Mouse (Mus musculus) forebrain, embryonic 14.5 days (tissue): ENCODE results near the gene Olfr1031. TPM values are rescaled to one million over a fixed set of nuclear protein-coding genes. Genes with fewer than 3 reads are reported as not detected.
"Not testable (repeated sequence)": the region's sequence is repeated elsewhere in the genome, so short reads cannot be mapped to it uniquely, and the experiment has no call there.

Experiments
- ATAC-seq: fragments of 200-750 bp; cut with Nextera tagmentation; 2 replicates; pipeline ENCODE4 v1.8.0; 2017; ENCODE audit warnings: mild to moderate bottlenecking, moderate library complexity
- DNase-seq: peaks from one replicate; pipeline ENCODE4 v3.0.0-alpha.2; 2015; ENCODE audit warnings: low spot score
- H3K27ac ChIP-seq: fragments of 300-500 bp; sonication (generic); 2 replicates; pipeline ENCODE4 v1.5.1; 2014; ENCODE audit warnings: low read depth, mild to moderate bottlenecking, control low read depth, low read length, moderate library complexity
- H3K27me3 ChIP-seq: fragments of 300-500 bp; sonication (generic); replicated peaks from 2 replicates; pipeline ENCODE4 v1.6.1; 2014; ENCODE audit warnings: low read length, control low read depth, mixed read lengths; ENCODE audit not compliant: control insufficient read depth, insufficient read depth
- H3K36me3 ChIP-seq: fragments of 300-500 bp; sonication (generic); 2 replicates; pipeline ENCODE4 v1.6.1; 2014; ENCODE audit warnings: low read length, control low read depth; ENCODE audit not compliant: control insufficient read depth, insufficient read depth
- H3K4me1 ChIP-seq: fragments of 300-500 bp; sonication (generic); 2 replicates; pipeline ENCODE4 v1.6.1; 2014; ENCODE audit warnings: antibody characterized with exemption, low read length, control low read depth; ENCODE audit not compliant: control insufficient read depth, insufficient read depth
- H3K4me2 ChIP-seq: fragments of 300-500 bp; sonication (generic); 2 replicates; pipeline ENCODE4 v1.6.1; 2014; ENCODE audit warnings: mild to moderate bottlenecking, control low read depth, low read length
- H3K4me3 ChIP-seq: fragments of 300-500 bp; sonication (generic); 2 replicates; pipeline ENCODE4 v1.5.1; 2014; ENCODE audit warnings: low read depth, low read length, control low read depth
- H3K9ac ChIP-seq: fragments of 300-500 bp; sonication (generic); 2 replicates; pipeline ENCODE4 v1.6.1; 2014; ENCODE audit warnings: mild to moderate bottlenecking, low read length, control low read depth, moderate library complexity
- H3K9me3 ChIP-seq: fragments of 300-500 bp; sonication (generic); replicated peaks from 2 replicates; pipeline ENCODE4 v1.6.1; 2016; ENCODE audit warnings: low read length, control low read depth, mixed read lengths; ENCODE audit not compliant: control insufficient read depth
- WGBS: fragments of 180-500 bp; shearing (Covaris S2); extraction: QIAGEN DNeasy Blood & Tissue Kit; methylation state at CpG from one replicate; pipeline ENCODE4 v1.1.7; 2014; 5-methylcytosine and 5-hydroxymethylcytosine counted together
- polyA plus RNA-seq: library from polyadenylated mRNA; unstranded; fragments of >200 nt; fragmentation: Nextera tagmentation; extraction: Ambion mirVana; gene quantifications from 2 replicates; pipeline ENCODE4 v1.2.1, GENCODE M21; 2014

Olfr1031 gene
- not detected in 2 replicates for polyA plus RNA-seq

DNA sequence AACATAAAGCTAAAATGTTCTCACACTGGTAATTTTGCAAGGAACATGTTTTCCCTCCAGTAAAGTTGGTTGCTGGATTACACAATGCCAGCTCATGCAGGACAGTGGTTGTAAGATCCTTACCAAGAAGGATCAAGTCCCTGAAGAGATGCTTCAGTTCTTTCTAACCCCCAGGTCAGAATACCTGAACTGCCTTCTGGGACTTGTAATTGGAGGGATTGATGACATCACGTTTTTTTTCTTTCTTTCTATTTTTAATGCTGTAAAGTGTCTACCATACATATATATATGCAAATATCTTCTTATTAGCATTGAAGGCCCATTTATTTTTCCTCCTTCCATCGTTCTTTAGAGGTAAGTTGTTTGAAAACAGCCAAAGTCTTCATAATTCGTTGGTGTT lies at the start of gene Olfr1031:
TSS of gene Olfr1031 (plus strand) at position 301 of the 400 bp plus-strand sequence.
- no peak within 1 kb of the TSS for H3K27ac ChIP-seq
- no peak within 1 kb of the TSS for H3K4me3 ChIP-seq
- DNase-seq: no peak
- no peaks in the 10 kb centered on the region for H3K4me1 ChIP-seq
- 57% methylated on average over 3 of the region's 3 CpGs for WGBS
- no peaks in the 10 kb centered on the region for H3K36me3 ChIP-seq
- H3K4me2 ChIP-seq: no peak within 1 kb of the TSS
- no peak within 1 kb of the TSS for H3K9ac ChIP-seq
- H3K9me3 ChIP-seq: no peaks in the 10 kb centered on the region
- ATAC-seq: no peak
- H3K27me3 ChIP-seq: no peaks in the 10 kb centered on the region

DNA sequence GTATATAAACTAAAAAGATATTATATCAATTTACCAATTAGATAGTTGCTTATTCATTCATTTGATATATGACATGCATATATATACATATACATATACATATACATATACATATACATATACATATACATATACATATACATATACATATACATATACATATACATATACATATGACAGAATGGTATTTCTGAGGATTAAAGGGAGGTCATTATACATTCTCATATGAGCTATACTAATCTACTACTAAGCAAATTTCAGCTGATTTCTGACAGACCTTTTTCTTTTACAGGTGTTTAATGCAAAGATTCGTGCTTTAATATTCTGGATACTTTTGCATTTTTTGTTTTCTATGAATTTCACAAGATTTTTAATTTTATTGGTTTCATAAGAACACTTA lies 40.0 kb upstream of the Olfr1031 start, which contains the start of gene Olfr1028:
TSS of gene Olfr1028 (plus strand) at position 301 of the 400 bp plus-strand sequence.
- Histone ChIP-seq H3K27ac (no peak within 1 kb of the TSS), H3K36me3 (no peaks in the 10 kb centered on the region), H3K27me3 (no peaks in the 10 kb centered on the region), H3K4me3 (no peak within 1 kb of the TSS), H3K9ac (no peak within 1 kb of the TSS), H3K4me1 (no peaks in the 10 kb centered on the region), H3K4me2 (no peak within 1 kb of the TSS), H3K9me3 (no peaks in the 10 kb centered on the region)
- WGBS: 67% methylated on average over 1 of the region's 1 CpGs
- no peak for DNase-seq
- ATAC-seq: no peak

DNA sequence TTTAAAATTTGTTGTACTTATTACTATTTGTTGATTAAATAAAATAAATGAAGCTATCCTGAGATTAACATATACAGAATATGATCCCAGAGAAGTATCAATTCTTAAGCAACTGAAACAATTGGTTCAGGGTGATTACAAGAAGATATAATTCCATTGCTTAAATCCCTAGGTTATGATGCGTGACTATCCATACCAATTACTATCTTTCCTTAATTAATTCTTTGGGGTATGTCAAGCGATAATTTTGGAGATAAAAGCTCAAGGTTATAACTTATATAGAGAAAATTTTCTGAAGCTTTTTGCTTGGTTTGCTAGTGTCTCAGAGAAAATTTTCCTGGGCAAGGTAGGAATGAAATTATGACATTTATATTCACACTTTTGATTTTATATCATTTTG lies 16.5 kb upstream of the Olfr1031 start, which contains the start of gene Olfr1029:
TSS of gene Olfr1029 (plus strand) at position 301 of the 400 bp plus-strand sequence.
- Histone ChIP-seq H3K36me3 (no peaks in the 10 kb centered on the region), H3K4me3 (no peak within 1 kb of the TSS), H3K9ac (no peak within 1 kb of the TSS), H3K27me3 (no peaks in the 10 kb centered on the region), H3K9me3 (no peaks in the 10 kb centered on the region), H3K27ac (no peak within 1 kb of the TSS), H3K4me2 (no peak within 1 kb of the TSS), H3K4me1 (no peaks in the 10 kb centered on the region)
- ATAC-seq (no peak), DNase-seq (no peak)
- WGBS: 87% methylated on average over 2 of the region's 2 CpGs

DNA sequence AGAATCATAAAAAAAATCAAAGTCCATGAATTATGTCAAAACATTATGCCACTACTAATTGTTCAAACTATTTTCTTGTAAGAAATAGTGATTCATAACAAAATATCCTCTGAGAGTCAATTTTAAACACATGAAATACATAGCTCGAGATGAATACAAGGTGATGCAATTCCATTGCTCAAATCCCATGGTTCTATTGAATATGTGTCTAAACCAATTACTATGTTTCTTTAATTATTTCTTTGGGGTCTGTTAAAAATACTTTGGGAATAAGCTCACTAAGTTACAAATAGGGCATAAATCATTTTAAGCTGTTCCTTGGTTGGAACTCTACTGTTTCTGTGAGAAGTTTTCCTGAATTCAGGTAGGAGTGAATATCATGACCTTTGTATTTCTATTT lies 11.1 kb upstream of the Olfr1031 start, which contains the start of gene Olfr1030:
TSS of gene Olfr1030 (plus strand) at position 301 of the 400 bp plus-strand sequence.
- 78% methylated on average over 1 of the region's 1 CpGs for WGBS
- H3K9ac ChIP-seq: no peak within 1 kb of the TSS
- no peaks in the 10 kb centered on the region for H3K27me3 ChIP-seq
- DNase-seq: no peak
- no peaks in the 10 kb centered on the region for H3K36me3 ChIP-seq
- H3K4me1 ChIP-seq: no peaks in the 10 kb centered on the region
- no peak for ATAC-seq
- H3K9me3 ChIP-seq: no peaks in the 10 kb centered on the region
- H3K4me2 ChIP-seq: no peak within 1 kb of the TSS
- no peak within 1 kb of the TSS for H3K27ac ChIP-seq
- no peak within 1 kb of the TSS for H3K4me3 ChIP-seq

DNA sequence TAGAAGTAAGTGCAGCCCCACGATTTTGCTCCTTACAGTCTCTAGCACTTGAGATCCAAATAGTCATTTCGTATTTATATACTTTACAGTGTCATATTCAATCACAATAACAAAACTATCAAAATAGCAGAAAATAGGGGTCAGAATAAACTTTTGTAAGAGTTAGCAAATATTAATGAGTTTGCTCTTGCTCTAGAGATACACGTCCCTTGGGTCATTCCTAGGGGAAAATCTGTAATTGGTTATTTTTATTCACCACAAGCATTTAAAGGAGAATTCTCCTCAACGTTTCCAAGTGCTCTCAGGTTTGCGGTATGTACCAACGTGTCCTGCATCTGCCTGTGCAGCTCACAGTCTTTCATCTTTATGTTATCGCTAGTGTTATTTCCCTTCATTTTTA lies 15.1 kb downstream of the Olfr1031 start, which contains the start of gene Olfr1032:
TSS of gene Olfr1032 (plus strand) at position 301 of the 400 bp plus-strand sequence.
- ATAC-seq: no peak
- Histone ChIP-seq H3K27me3 (no peaks in the 10 kb centered on the region), H3K27ac (no peak within 1 kb of the TSS), H3K9me3 (no peaks in the 10 kb centered on the region), H3K9ac (no peak within 1 kb of the TSS), H3K4me3 (no peak within 1 kb of the TSS), H3K36me3 (no peaks in the 10 kb centered on the region), H3K4me2 (no peak within 1 kb of the TSS), H3K4me1 (no peaks in the 10 kb centered on the region)
- WGBS: 90% methylated on average over 7 of the region's 7 CpGs
- DNase-seq: no peak

DNA sequence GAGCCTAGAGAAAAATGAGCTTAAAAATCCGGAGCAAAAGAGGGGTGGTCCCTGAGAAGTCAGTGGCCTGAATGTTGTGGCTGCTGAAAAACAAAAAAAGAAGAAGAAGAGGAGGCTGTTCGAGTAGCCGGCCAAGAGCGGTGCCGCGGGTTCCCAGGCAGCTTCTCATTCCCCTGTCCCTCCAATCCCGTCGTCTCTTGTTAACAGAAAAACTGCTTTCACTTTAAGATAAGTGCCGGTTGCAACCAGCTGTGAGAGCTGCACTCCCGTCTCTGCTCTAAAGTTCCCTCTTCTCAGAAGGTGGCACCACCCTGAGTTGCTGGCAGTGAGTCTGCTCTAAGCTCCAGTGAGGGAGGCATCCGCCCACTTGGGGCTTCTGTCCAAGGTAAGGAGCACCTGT lies 30.3 kb downstream of the Olfr1031 start, which contains the start of gene Olfr1033:
TSS of gene Olfr1033 (plus strand) at position 228 of the 400 bp plus-strand sequence.
- H3K27me3 ChIP-seq, H3K9me3 ChIP-seq, H3K27ac ChIP-seq, H3K36me3 ChIP-seq, ATAC-seq, H3K4me1 ChIP-seq: not testable (repeated sequence)
- peak within 1 kb of the TSS; percentile 39 for H3K4me2 ChIP-seq
- WGBS: 4% methylated on average over 11 of the region's 11 CpGs
- H3K4me3 ChIP-seq: peak within 1 kb of the TSS; percentile 16; the same call in 1 of the 2 replicates
- peak within 1 kb of the TSS; percentile 25; the same call in 1 of the 2 replicates for H3K9ac ChIP-seq
- peak; percentile 30 for DNase-seq

DNA sequence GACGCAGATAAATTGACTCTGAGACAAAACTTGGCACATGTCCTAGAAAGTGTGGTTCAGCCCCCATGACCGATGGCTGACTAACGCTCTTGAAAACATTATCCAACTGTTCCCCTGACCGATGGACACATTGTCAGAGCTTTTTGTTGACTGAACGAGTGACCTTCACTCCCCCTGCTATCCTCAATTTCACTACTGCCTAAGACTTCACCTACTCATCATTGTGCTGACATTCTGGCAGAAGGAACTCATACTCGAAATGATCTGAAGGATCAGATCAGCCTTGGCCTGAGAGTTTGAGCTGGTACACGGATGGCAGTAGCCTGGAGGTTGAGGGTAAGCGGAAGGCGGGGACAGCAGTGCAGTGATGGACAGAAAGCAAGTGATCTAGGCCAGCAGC lies 31.4 kb downstream of the Olfr1031 start:
- not testable (repeated sequence) for H3K9me3 ChIP-seq, DNase-seq, ATAC-seq, H3K9ac ChIP-seq, H3K36me3 ChIP-seq, H3K4me3 ChIP-seq, H3K27ac ChIP-seq, H3K4me2 ChIP-seq, H3K27me3 ChIP-seq, H3K4me1 ChIP-seq
- 80% methylated on average over 3 of the region's 9 CpGs for WGBS

Other genes with a start within 250 kb of the Olfr1031 start
- gene Olfr1012, start 227.5 kb upstream of the Olfr1031 start, polyA plus RNA-seq: not detected in 2 replicates
- gene Olfr1013, start 223.2 kb upstream of the Olfr1031 start, polyA plus RNA-seq: not detected in 2 replicates
- gene Olfr1014, start 217.6 kb upstream of the Olfr1031 start, polyA plus RNA-seq: not detected in 2 replicates
- gene Olfr1015, start 208.3 kb upstream of the Olfr1031 start, polyA plus RNA-seq: not detected in 2 replicates
- gene Olfr1016, start 187.8 kb upstream of the Olfr1031 start, polyA plus RNA-seq: not detected in 2 replicates
- gene Olfr1018, start 171.8 kb upstream of the Olfr1031 start, polyA plus RNA-seq: not detected in 2 replicates
- not detected in 2 replicates for gene Olfr1019, start 144.8 kb upstream of the Olfr1031 start, polyA plus RNA-seq
- gene Olfr1020, start 143.3 kb upstream of the Olfr1031 start, polyA plus RNA-seq: not detected in 2 replicates
- not detected in 2 replicates for gene Olfr1022, start 121.7 kb upstream of the Olfr1031 start, polyA plus RNA-seq
- gene Olfr1023, start 104.7 kb upstream of the Olfr1031 start, polyA plus RNA-seq: not detected in 2 replicates
- gene Olfr1024, start 85.3 kb upstream of the Olfr1031 start, polyA plus RNA-seq: not detected in 2 replicates
- not detected in 2 replicates for gene Olfr1025-ps1, start 75.1 kb upstream of the Olfr1031 start, polyA plus RNA-seq
- not detected in 2 replicates for gene Olfr1026, start 68.7 kb upstream of the Olfr1031 start, polyA plus RNA-seq
- not detected in 2 replicates for gene Olfr1028, start 39.9 kb upstream of the Olfr1031 start, polyA plus RNA-seq
- gene Olfr1029, start 16.4 kb upstream of the Olfr1031 start, polyA plus RNA-seq: not detected in 2 replicates
- gene Olfr1030, start 11.0 kb upstream of the Olfr1031 start, polyA plus RNA-seq: not detected in 2 replicates
- not detected in 2 replicates for gene Olfr1032, start 15.2 kb downstream of the Olfr1031 start, polyA plus RNA-seq
- gene Olfr1033, start 30.3 kb downstream of the Olfr1031 start, polyA plus RNA-seq: not detected in 2 replicates
- not detected in 2 replicates for gene Olfr1034, start 55.6 kb downstream of the Olfr1031 start, polyA plus RNA-seq
- not detected in 2 replicates for gene Olfr1036, start 83.7 kb downstream of the Olfr1031 start, polyA plus RNA-seq
- gene Olfr1037, start 97.1 kb downstream of the Olfr1031 start, polyA plus RNA-seq: not detected in 2 replicates
- gene Olfr1039, start 145.6 kb downstream of the Olfr1031 start, polyA plus RNA-seq: not detected in 2 replicates
- gene Olfr1040, start 156.4 kb downstream of the Olfr1031 start, polyA plus RNA-seq: not detected in 2 replicates
- not detected in 2 replicates for gene Olfr1042, start 171.5 kb downstream of the Olfr1031 start, polyA plus RNA-seq
- not detected in 2 replicates for gene Olfr1043, start 177.2 kb downstream of the Olfr1031 start, polyA plus RNA-seq
- gene Olfr1044, start 187.5 kb downstream of the Olfr1031 start, polyA plus RNA-seq: not detected in 2 replicates
- gene Olfr52, start 195.4 kb downstream of the Olfr1031 start, polyA plus RNA-seq: not detected in 2 replicates
- not detected in 2 replicates for gene Olfr1045, start 212.7 kb downstream of the Olfr1031 start, polyA plus RNA-seq
- gene Olfr1046, start 229.0 kb downstream of the Olfr1031 start, polyA plus RNA-seq: not detected in 2 replicates
- gene Olfr1047, start 241.1 kb downstream of the Olfr1031 start, polyA plus RNA-seq: not detected in 2 replicates
- not detected in 2 replicates for gene Olfr1048, start 250.0 kb downstream of the Olfr1031 start, polyA plus RNA-seq